Mouse (Mus musculus) stomach, embryonic 15.5 days (tissue): ENCODE results near the gene Mid1. TPM values are rescaled to one million over a fixed set of nuclear protein-coding genes. Genes with fewer than 3 reads are reported as not detected.

Experiments used
- ATAC-seq: fragments of 200-750 bp; cut with Nextera tagmentation; 2 replicates; pipeline ENCODE4 v1.8.0; 2017; ENCODE audit warnings: low read depth, moderate number of reproducible peaks, moderate TSS enrichment; ENCODE audit not compliant: insufficient read depth, low FRiP score
- H3K27ac ChIP-seq: fragments of 300-500 bp; sonication (generic); 2 replicates; pipeline ENCODE4 v1.5.1; 2015; ENCODE audit warnings: mild to moderate bottlenecking, inconsistent platforms
- H3K27me3 ChIP-seq: fragments of 300-500 bp; sonication (generic); replicated peaks from 2 replicates; pipeline ENCODE4 v1.6.1; 2015; ENCODE audit warnings: inconsistent platforms
- H3K36me3 ChIP-seq: fragments of 300-500 bp; sonication (generic); 2 replicates; pipeline ENCODE4 v1.6.1; 2015; ENCODE audit warnings: inconsistent platforms
- H3K4me1 ChIP-seq: fragments of 300-500 bp; sonication (generic); 2 replicates; pipeline ENCODE4 v1.6.1; 2015; ENCODE audit warnings: inconsistent platforms
- H3K4me2 ChIP-seq: fragments of 300-500 bp; sonication (generic); 2 replicates; pipeline ENCODE4 v1.6.1; 2015; ENCODE audit warnings: mild to moderate bottlenecking, inconsistent platforms
- H3K4me3 ChIP-seq: fragments of 300-500 bp; sonication (generic); replicated peaks from 2 replicates; pipeline ENCODE4 v1.5.1; 2015; ENCODE audit warnings: inconsistent platforms
- H3K9ac ChIP-seq: fragments of 300-500 bp; sonication (generic); 2 replicates; pipeline ENCODE4 v1.6.1; 2015; ENCODE audit warnings: inconsistent platforms
- H3K9me3 ChIP-seq: fragments of 300-500 bp; sonication (generic); 2 replicates; pipeline ENCODE4 v1.6.1; 2016; ENCODE audit warnings: inconsistent platforms
- WGBS: fragments of 180-500 bp; shearing (Covaris S2); methylation state at CpG from one replicate; pipeline ENCODE4 v1.1.7; 2015; 5-methylcytosine and 5-hydroxymethylcytosine counted together
- polyA plus RNA-seq: library from polyadenylated mRNA; unstranded; fragments of >200 nt; fragmentation: Nextera tagmentation; extraction: Ambion mirVana; gene quantifications from 2 replicates; pipeline ENCODE4 v1.2.1, GENCODE M21; 2015

Mid1 gene
- polyA plus RNA-seq, 1 experiment from 2014 or later, result 6.6 TPM

DNA sequence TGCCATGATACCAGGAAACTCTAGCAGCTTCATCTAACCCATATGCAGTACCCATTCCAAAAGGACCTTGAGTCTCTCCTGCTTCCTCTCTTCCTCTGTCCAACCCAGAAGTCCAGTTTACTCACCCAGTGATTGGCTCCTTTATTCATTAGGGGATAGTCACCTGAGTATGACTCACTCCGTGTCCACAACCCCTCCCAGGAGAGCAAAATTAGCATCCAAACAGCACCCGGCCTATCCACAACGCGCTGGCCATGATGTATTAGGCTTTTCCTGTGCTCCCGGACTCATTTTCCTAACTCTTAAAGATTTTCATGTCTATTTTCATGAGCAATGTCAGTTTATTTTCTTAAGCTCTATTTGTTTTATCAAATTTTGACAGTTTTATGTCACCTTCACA, 104.7 kb downstream of the Mid1 start:
- H3K4me3 ChIP-seq, result no peak overlapping the region

DNA sequence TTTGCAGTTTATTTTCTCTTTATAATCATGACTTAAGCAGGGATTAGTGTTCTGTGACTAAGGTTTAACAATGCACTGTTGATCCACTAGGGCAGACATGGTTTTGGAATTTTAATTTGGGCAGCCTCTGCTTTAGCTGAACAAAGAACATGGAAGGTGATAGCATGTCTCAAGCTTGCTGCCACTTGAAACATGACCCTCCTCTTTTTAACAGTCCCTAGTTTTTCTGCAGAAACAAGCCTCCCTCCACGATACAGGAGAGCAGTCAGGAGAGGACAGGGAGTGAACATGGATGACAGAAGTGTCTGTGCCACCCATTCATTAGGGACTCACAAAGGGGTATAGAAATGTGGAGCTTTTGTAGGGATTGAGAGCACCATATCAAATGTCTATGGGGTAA, 107.9 kb downstream of the Mid1 start:
- Histone ChIP-seq H3K36me3 (no peaks in the 10 kb centered on the region), H3K27me3 (no peaks in the 10 kb centered on the region), H3K4me2 (no peak overlapping the region), H3K4me1 (no peaks in the 10 kb centered on the region), H3K9ac (no peak overlapping the region), H3K9me3 (no peaks in the 10 kb centered on the region), H3K4me3 (no peak overlapping the region), H3K27ac (no peak overlapping the region)
- ATAC-seq, result no peak
- 68% methylated on average over 1 of the region's 1 CpGs for WGBS

More for the DNA sequence above, 104.7 kb downstream of the Mid1 start:
- no peak for ATAC-seq
- Histone ChIP-seq H3K4me2 (no peak overlapping the region), H3K4me1 (no peaks in the 10 kb centered on the region), H3K9me3 (no peaks in the 10 kb centered on the region), H3K27ac (no peak overlapping the region), H3K9ac (no peak overlapping the region), H3K36me3 (no peaks in the 10 kb centered on the region), H3K27me3 (no peaks in the 10 kb centered on the region)
- 84% methylated on average over 5 of the region's 5 CpGs for WGBS

DNA sequence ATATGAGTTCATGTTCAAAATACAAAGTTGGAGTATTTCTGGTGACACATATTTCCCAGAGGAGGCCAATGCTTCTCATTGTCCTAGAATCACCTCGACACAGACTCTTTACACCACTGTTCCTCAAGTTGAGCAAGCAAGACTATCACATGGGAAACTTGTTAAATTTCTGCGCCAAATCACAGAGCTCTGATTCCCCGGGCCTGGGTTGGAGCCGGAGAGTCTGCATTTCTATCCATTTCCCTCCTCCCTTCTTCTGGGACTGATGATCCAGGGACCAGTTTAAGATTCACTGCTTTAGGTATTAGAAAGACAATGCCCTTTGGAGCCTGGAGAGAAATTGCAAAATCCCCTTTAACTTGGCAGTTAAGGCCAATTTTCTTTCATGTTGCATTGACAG, 109.4 kb downstream of the Mid1 start:
- no peak for ATAC-seq
- 73% methylated on average over 4 of the region's 4 CpGs for WGBS
- H3K4me3 ChIP-seq, result no peak overlapping the region

DNA sequence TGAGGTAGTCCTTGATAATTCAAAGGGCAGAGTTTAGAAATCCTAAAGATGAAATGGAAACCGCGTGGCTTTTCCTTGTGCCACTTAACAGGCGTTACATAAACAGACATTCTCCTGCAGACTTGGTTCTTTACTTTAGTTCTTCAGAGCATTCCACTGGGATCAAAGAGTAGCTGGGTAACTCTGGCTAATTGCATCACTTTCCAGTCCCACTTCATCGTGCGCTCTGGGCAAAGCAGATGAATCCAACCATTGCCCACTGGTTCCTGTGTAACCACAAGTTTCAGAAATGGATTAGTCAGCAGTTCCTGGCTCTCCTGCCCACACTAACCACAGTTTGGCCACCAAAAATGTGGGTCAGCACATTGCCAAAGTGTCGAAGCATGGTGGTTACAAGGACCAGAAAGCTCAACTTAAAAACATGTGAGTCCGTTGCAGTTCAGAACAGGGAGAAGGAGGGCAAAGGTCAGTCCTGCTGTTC, 109.9 kb downstream of the Mid1 start:
- H3K9ac ChIP-seq, result no peak overlapping the region
- H3K9me3 ChIP-seq, result no peaks in the 10 kb centered on the region
- no peaks in the 10 kb centered on the region for H3K36me3 ChIP-seq
- no peak overlapping the region for H3K4me2 ChIP-seq
- WGBS, result 53% methylated on average over 7 of the region's 7 CpGs
- no peaks in the 10 kb centered on the region for H3K27me3 ChIP-seq
- H3K4me1 ChIP-seq, result no peaks in the 10 kb centered on the region
- H3K4me3 ChIP-seq, result no peak overlapping the region
- H3K27ac ChIP-seq, result no peak overlapping the region
- ATAC-seq, result no peak

More for the DNA sequence above, 109.4 kb downstream of the Mid1 start:
- no peaks in the 10 kb centered on the region for H3K27me3 ChIP-seq
- H3K9ac ChIP-seq, result no peak overlapping the region
- no peaks in the 10 kb centered on the region for H3K9me3 ChIP-seq
- H3K4me1 ChIP-seq, result no peaks in the 10 kb centered on the region
- no peak overlapping the region for H3K4me2 ChIP-seq
- H3K27ac ChIP-seq, result no peak overlapping the region
- no peaks in the 10 kb centered on the region for H3K36me3 ChIP-seq

DNA sequence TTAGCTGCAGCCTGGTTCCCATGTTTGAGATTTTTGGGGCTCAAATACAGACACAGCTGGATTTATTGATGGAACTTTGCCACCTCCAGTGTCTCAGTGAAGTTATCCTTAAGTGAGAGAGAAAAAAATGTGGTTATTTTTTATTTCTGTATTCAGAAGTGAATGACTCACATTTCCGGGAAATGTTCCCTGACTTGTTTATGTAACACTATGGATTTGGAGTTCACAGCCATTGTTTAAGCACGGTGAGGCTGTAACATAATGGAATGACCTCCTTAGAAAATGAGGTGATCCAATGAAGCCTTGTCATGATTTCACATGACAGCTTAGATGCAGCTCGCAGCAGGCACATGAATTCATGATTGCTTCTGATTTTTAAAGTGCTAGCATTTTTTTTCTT, 112.1 kb downstream of the Mid1 start:
- Histone ChIP-seq H3K36me3 (no peaks in the 10 kb centered on the region), H3K4me1 (no peaks in the 10 kb centered on the region), H3K27ac (no peak overlapping the region), H3K27me3 (no peaks in the 10 kb centered on the region), H3K9me3 (no peaks in the 10 kb centered on the region), H3K4me2 (no peak overlapping the region), H3K4me3 (no peak overlapping the region), H3K9ac (no peak overlapping the region)
- WGBS, result 46% methylated on average over 3 of the region's 3 CpGs
- no peak for ATAC-seq

DNA sequence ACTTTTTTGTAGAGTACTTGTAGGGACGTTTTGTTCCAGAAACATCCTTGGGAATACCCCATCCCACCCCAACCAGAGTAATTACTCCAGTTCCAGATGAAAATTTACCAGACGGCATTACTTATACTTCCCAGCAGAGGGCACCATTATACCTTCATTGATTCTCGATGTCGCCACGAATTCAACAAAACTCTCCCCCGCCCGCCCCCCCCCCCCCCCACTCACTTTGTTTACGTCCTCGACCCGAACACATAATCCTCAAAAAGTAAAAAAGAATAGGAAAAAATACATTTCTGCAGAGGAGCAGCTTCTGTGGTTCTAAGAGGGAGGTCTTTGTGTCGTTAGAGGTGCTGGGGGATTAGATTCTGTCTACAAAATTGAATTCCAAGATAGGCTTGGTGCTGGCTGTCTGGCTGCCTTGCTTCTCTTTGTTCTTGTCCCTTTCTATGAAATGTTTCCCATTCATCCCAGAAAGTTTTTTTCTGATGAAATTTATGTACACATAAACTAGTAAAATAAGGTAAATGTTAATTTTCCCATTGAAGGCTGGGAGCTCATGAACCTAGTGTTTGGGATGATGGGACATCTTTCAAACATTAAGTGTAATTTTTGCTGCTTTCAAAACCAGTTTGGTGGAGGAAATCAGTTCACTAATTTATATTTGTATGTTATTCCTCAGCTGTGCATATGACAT, 114.1 kb downstream of the Mid1 start:
- Histone ChIP-seq H3K4me2 (peak overlapping the region; percentile 21; the same call in 1 of the 2 replicates), H3K4me3 (no peak overlapping the region; the same call in 1 of the 2 replicates), H3K9ac (no peak overlapping the region), H3K9me3 (no peaks in the 10 kb centered on the region), H3K36me3 (no peaks in the 10 kb centered on the region), H3K4me1 (no peaks in the 10 kb centered on the region), H3K27ac (no peak overlapping the region), H3K27me3 (no peaks in the 10 kb centered on the region)
- WGBS, result 9% methylated on average over 11 of the region's 11 CpGs
- no peak for ATAC-seq

DNA sequence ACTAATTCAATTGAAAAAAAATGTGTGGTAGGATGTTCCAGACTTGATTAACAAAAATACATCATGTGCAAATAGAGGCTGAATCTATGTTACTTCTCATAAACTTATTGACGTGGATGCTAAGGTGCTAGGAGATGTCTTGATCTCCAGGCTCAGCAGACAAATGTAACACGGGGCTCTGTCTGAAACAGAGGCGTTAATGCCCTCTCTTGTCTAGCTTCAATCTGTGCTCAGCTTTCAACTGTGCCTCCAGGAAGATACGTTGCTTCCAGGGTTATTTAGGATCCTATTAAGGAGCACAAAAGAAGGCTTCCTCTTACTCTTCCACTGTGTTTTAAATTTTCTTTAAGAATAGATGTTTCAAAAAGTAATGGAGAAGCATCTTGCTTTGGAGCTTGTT, 115.2 kb downstream of the Mid1 start:
- no peaks in the 10 kb centered on the region for H3K9me3 ChIP-seq
- H3K36me3 ChIP-seq, result no peaks in the 10 kb centered on the region
- H3K27me3 ChIP-seq, result no peaks in the 10 kb centered on the region
- no peak overlapping the region for H3K9ac ChIP-seq
- no peak for ATAC-seq
- WGBS, result 58% methylated on average over 4 of the region's 4 CpGs
- no peak overlapping the region for H3K4me3 ChIP-seq
- no peak overlapping the region for H3K4me2 ChIP-seq
- no peaks in the 10 kb centered on the region for H3K4me1 ChIP-seq
- no peak overlapping the region for H3K27ac ChIP-seq

DNA sequence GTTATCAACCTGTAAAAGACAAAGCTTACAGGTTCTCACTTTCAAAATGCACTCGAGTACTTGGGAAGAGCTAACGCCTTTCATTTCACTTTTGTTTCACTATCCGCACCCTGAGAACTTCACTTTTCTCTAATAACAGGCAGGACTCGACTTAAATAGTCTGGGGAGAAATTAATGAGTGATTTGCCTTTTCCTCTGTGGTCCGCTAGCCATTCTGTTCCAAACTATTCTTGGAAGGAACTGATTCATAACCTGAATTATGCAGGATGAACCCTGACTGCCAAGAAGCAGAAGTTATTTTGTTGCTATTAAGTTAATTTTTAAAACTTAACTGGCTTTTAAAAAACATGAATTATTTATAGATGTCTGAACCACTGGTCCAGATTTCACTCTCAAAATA, 120.8 kb downstream of the Mid1 start:
- Histone ChIP-seq H3K4me1 (no peaks in the 10 kb centered on the region), H3K27ac (no peak overlapping the region), H3K27me3 (no peaks in the 10 kb centered on the region), H3K9ac (no peak overlapping the region), H3K4me2 (no peak overlapping the region), H3K9me3 (no peaks in the 10 kb centered on the region), H3K36me3 (no peaks in the 10 kb centered on the region), H3K4me3 (no peak overlapping the region)
- ATAC-seq, result no peak
- WGBS, result 58% methylated on average over 5 of the region's 5 CpGs

DNA sequence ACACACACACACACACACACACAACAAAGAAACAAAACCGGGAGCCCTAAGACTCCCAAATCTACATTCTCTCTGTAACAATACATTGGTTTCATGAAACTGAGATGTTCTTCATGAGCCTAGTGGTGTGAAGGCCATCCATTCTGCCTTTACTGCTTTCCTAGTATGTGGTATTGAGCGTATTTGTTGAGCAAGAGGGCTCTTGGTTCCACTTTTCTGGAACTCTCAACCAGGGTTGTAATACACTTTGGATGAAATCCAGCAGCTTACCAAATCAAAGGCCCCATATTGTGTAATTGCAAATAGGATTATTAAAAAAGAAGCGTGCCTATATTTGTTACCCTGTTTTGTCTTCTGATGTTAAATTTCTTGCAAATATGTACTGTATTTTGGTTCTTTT, 122.7 kb downstream of the Mid1 start:
- Histone ChIP-seq H3K27me3 (peaks cover 2% of the 10 kb centered on the region; the same call in 1 of the 2 replicates), H3K36me3 (no peaks in the 10 kb centered on the region), H3K9ac (no peak overlapping the region), H3K4me2 (no peak overlapping the region), H3K9me3 (no peaks in the 10 kb centered on the region), H3K27ac (no peak overlapping the region), H3K4me1 (no peaks in the 10 kb centered on the region), H3K4me3 (no peak overlapping the region)
- WGBS, result 83% methylated on average over 3 of the region's 3 CpGs
- no peak for ATAC-seq

DNA sequence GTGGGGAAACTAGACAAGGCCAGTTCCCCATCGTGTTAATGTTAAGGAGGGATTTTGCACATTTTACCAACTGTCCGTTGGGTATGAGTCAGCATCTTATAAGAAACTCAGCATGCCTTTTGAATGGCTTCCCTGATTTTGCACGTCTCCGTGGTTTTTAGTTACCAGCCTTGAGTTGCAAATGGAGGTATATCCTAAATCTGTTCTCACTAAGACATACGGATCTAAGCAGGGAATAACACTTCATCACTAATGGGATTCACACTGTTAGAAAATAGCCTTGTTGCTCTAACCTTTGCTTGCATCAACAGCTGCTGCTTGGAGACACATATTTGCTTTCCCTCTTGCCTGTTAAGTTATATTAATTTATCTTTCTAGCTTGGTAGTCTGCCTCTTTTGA, 126.3 kb downstream of the Mid1 start:
- ATAC-seq, result no peak
- Histone ChIP-seq H3K4me3 (no peak overlapping the region), H3K4me1 (no peaks in the 10 kb centered on the region), H3K9ac (no peak overlapping the region), H3K4me2 (no peak overlapping the region), H3K27me3 (peaks cover 4% of the 10 kb centered on the region; the same call in 1 of the 2 replicates), H3K27ac (no peak overlapping the region), H3K9me3 (no peaks in the 10 kb centered on the region), H3K36me3 (no peaks in the 10 kb centered on the region)
- 48% methylated on average over 5 of the region's 5 CpGs for WGBS

DNA sequence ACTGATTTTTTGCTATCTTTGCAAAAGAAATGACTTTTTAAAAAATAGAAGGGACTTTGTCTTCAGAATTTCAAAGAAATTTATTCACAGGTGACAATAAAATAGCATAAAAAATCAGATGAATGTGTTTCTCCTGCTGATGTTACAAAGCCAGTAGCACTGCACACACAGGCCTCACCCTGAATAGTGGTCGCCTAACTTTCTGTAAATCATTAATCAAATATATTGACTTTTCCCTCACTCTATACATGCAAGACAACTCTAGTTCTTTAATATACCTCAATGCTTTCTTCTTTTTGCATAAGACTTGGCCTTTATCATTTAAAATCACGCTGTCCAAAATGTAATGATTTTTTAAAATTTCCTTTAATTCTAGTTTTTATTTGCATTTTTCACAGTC, 126.8 kb downstream of the Mid1 start:
- 0 out of 2 replicates have a peak, but pooled peaks have one; percentile 70 for ATAC-seq
- H3K4me1 ChIP-seq, result no peaks in the 10 kb centered on the region
- no peak overlapping the region for H3K4me3 ChIP-seq
- H3K9ac ChIP-seq, result no peak overlapping the region
- no peaks in the 10 kb centered on the region for H3K36me3 ChIP-seq
- no peak overlapping the region for H3K4me2 ChIP-seq
- no peak overlapping the region for H3K27ac ChIP-seq
- 64% methylated on average over 2 of the region's 2 CpGs for WGBS
- peaks cover 4% of the 10 kb centered on the region; the same call in 1 of the 2 replicates for H3K27me3 ChIP-seq
- no peaks in the 10 kb centered on the region for H3K9me3 ChIP-seq

DNA sequence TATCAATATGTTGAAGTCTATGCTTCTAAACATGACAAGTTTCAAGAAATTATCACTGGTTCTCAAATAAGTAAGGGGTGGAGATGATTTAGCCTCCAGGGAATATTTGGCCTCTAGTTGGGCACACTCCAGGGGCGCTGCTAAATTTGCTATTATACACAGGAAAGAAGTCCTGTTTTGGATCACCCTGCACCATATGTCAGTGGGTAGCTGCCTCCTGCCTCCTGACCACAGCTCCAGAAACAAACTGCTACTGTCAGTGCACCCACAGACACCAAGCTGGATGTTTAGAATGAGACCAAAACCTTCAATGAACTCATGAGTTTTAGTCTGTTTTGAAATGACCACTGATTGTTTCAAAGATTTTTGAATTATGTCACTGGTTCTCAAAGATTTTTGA, 128.7 kb downstream of the Mid1 start:
- ATAC-seq, result no peak
- WGBS, result 48% methylated on average over 1 of the region's 1 CpGs
- no peaks in the 10 kb centered on the region for H3K36me3 ChIP-seq

More for the DNA sequence above, 128.7 kb downstream of the Mid1 start:
- Histone ChIP-seq H3K9ac (no peak overlapping the region), H3K27ac (no peak overlapping the region), H3K4me2 (no peak overlapping the region), H3K27me3 (peaks cover 4% of the 10 kb centered on the region; the same call in 1 of the 2 replicates), H3K4me3 (no peak overlapping the region), H3K4me1 (no peaks in the 10 kb centered on the region), H3K9me3 (no peaks in the 10 kb centered on the region)
